Mouse (Mus musculus) left cerebral cortex, adult 9 months (tissue): ENCODE data around the gene Smr2.
"Not testable (repeated sequence)": the region's sequence is repeated elsewhere in the genome, so short reads cannot be mapped to it uniquely, and the experiment has no call there.

ENCODE experiments used
- DNase-seq, 2 experiments: peaks; one replicate each; pipeline ENCODE4 v3.0.0; 2022; ENCODE audit warnings: low spot score in 2 of 2

Gene Smr2

DNA sequence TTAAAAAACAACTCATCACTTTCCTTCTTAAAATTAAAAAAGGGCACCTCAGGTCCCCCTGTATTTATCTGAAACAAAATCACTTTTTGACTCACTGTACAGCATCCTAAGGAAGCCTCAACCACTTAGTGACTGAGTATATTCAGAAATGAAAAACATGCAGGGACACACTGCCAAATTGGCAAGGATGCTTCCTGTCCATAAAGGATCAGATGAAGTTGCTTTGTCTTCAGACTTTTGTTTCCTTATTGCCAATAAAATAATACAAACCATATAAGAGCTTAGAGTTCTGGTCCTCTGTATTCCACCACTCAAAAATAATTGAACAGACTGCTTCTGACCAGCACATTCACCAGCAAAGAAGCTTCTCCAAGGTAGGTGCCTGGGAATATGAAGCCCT lies at the start of gene Smr2:
TSS of gene Smr2 (plus strand) at position 301 of the 400 bp plus-strand sequence.
- not testable (repeated sequence) for DNase-seq

- no peak for DNase-seq
Observed at GRCm38 (mm10) chr5:88111430-88111829, 25.1 kb downstream of the Smr2 start, which contains the start of gene Gm11116. TSS of gene Gm11116 (minus strand) at chr5:88111530.

- no peak for DNase-seq
Observed at GRCm38 (mm10) chr5:88153999-88154398, 67.6 kb downstream of the Smr2 start, which contains the start of gene Gm11115. TSS of gene Gm11115 (minus strand) at chr5:88154099.
